Mouse (Mus musculus) skeletal muscle tissue, adult 2 months (tissue): ENCODE measurements around the gene Osr1.

Source experiments
- DNase-seq: peaks from one replicate; pipeline ENCODE4 v3.0.0-alpha.2; 2012; ENCODE audit warnings: low read depth, low spot score

Osr1 gene

GRCm38 (mm10) chr12:9569971-9570370 lies at the start of gene Osr1:
Osr1 (plus strand) TSS chr12:9570116.
- DNase-seq = no peak

- DNase-seq = no peak
Measured at GRCm38 (mm10) chr12:9550328-9550727, 19.6 kb upstream of the Osr1 start.

- DNase-seq = no peak
Measured at GRCm38 (mm10) chr12:9564956-9565355, 5.0 kb upstream of the Osr1 start.

GRCm38 (mm10) chr12:9570496-9570995 lies 630 bp downstream of the Osr1 start:
- DNase-seq = no peak

GRCm38 (mm10) chr12:9571276-9571940 lies 1.5 kb downstream of the Osr1 start:
- DNase-seq = no peak

GRCm38 (mm10) chr12:9572022-9572421 lies 2.1 kb downstream of the Osr1 start:
- no peak for DNase-seq

GRCm38 (mm10) chr12:9573682-9574081 lies 3.8 kb downstream of the Osr1 start:
- no peak for DNase-seq

- peak; percentile 75 for DNase-seq
Measured at GRCm38 (mm10) chr12:9574244-9574871, 4.4 kb downstream of the Osr1 start.

- DNase-seq = no peak
Measured at GRCm38 (mm10) chr12:9575158-9576042, 5.5 kb downstream of the Osr1 start.

- DNase-seq = no peak
Measured at GRCm38 (mm10) chr12:9576043-9576538, 6.2 kb downstream of the Osr1 start.

- DNase-seq = no peak
Measured at GRCm38 (mm10) chr12:9577610-9578009, 7.7 kb downstream of the Osr1 start.

GRCm38 (mm10) chr12:9578591-9578990 lies 8.7 kb downstream of the Osr1 start:
- DNase-seq = no peak

GRCm38 (mm10) chr12:9579301-9580030 lies 9.6 kb downstream of the Osr1 start:
- no peak for DNase-seq

- no peak for DNase-seq
Measured at GRCm38 (mm10) chr12:9580041-9580905, 10.4 kb downstream of the Osr1 start.

GRCm38 (mm10) chr12:9581011-9581410 lies 11.1 kb downstream of the Osr1 start:
- DNase-seq = no peak

- DNase-seq = no peak
Measured at GRCm38 (mm10) chr12:9581506-9581905, 11.6 kb downstream of the Osr1 start.

- DNase-seq = no peak
Measured at GRCm38 (mm10) chr12:9582248-9582995, 12.5 kb downstream of the Osr1 start.

- peak; percentile 40 for DNase-seq
Measured at GRCm38 (mm10) chr12:9583380-9583779, 13.5 kb downstream of the Osr1 start.

- DNase-seq = peak; percentile 76
Measured at GRCm38 (mm10) chr12:9584366-9585084, 14.6 kb downstream of the Osr1 start.
